Mouse (Mus musculus) layer of hippocampus, adult 9-11 months (tissue): ENCODE results near the gene Vmn1r8.
"Not testable (repeated sequence)": the region's sequence is repeated elsewhere in the genome, so short reads cannot be mapped to it uniquely, and the experiment has no call there.

ENCODE experiments used
- DNase-seq: peaks from one replicate; pipeline ENCODE4 v3.0.0; 2022

The Vmn1r8 gene

DNA sequence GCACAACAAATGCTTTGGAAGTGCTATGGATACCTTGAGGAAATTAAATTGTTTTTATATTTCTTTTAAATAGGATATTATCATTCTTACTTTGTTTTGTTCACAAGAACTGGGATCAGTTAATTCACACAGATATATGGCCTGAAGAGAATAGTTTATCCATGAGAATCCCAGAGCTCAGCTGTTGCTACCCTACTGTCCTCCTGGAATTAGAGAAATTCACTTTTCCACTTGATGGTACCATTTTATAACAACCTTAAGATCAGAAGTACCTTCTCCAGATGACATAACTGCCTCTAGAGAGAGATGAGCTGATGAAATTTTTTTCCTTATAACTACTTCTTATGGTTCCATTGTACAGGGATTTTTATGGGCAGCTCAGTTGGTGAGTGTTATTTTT is at the start of gene Vmn1r8:
Gene Vmn1r8, plus strand, starts transcription at position 301 of the 400 bp plus-strand sequence.
- DNase-seq: no peak

- DNase-seq: no peak
Measured at GRCm38 (mm10) chr6:56996943-56997342, 35.1 kb upstream of the Vmn1r8 start, which contains the start of gene Vmn1r6. Gene Vmn1r6 (plus strand): TSS chr6:56997243.

DNA sequence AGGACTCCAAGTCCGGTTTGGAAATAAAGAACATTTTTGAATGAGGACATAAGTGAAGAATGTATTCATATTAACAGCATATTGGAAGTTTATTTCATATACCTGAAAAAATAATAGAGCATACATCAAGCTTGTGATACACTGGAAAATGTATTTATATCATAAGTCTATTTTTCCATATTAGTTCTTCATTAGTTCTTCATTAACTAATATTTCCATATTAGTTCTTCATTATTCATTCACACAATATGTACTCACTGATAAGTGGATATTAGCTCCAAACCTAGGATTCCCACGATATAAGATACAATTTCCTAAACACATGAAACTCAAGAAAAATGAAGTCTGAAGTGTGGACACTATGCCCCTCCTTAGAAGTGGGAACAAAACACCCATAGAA is 6.9 kb upstream of the Vmn1r8 start, which contains the start of gene Vmn1r7:
Gene Vmn1r7, minus strand, starts transcription at position 101 of the 400 bp plus-strand sequence.
- DNase-seq: not testable (repeated sequence)

DNA sequence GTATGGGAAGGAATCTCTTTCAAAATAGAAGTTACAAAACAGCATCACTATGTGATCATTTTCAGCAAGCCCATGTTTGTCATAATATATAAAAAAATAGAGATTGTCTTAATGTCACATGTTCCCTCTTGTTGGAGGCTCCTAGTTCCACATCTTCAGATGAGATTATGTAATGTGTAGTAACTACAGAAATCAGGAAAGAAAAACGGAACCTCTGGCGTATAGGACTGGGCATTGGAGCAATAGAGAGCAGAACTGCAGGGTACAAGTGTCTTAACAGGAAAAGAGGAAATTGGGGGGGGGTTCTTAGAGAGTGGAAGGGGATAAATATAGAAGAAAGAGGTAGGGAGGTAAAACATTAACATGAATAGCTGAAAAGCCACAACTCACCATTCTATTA is 2.6 kb downstream of the Vmn1r8 start:
- DNase-seq: no peak

GRCm38 (mm10) chr6:57063730-57064129 is 31.6 kb downstream of the Vmn1r8 start:
- no peak for DNase-seq

- no peak for DNase-seq
Measured at GRCm38 (mm10) chr6:57066487-57066886, 34.4 kb downstream of the Vmn1r8 start, which contains the start of gene Vmn1r9. Gene Vmn1r9 (plus strand): TSS chr6:57066787.
